Mouse (Mus musculus) embryonic stem cell, embryonic (primary cell): ENCODE results near the gene Rasgrp1.

Experiments
- CTCF ChIA-PET, 4 experiments: fragments of 300-600 bp in 2 of 4; fragments of 350-600 bp in 2 of 4; sonication (Branson Sonifier 250); formaldehyde crosslinking; loops; one replicate each; lab custom pipeline; 2022; ENCODE audit warnings: inconsistent platforms in 2 of 4; lab: Charles Lee
- POLR2A ChIA-PET, 4 experiments: fragments of 300-600 bp in 2 of 4; fragments of 350-600 bp in 2 of 4; sonication (Branson Sonifier 250); formaldehyde crosslinking; loops; one replicate each; lab custom pipeline; 2022; ENCODE audit warnings: antibody characterized with exemption in 4 of 4, inconsistent platforms in 1 of 4; lab: Charles Lee

Rasgrp1 gene

GRCm38 (mm10) chr2:117338501-117338900 lies 4.3 kb downstream of the Rasgrp1 start:
- ChIA-PET POLR2A (interaction anchor here (0.5 to 1.0 kb wide), 7 partner anchors 11 to 535 kb away, joined by 3 to 15 read pairs (median 4); partner anchors contain the start of gene Fam98b (in 1 of the 4)), CTCF (interaction anchor here (0.6 to 1.2 kb wide), 12 partner anchors 10 to 140 kb away, joined by 3 to 9 read pairs (median 3); no protein-coding TSS in a partner anchor)

- CTCF ChIA-PET: interaction anchor here (0.9 to 1.2 kb wide), 6 partner anchors 19 to 127 kb away, joined by 3 to 9 read pairs (median 4); no protein-coding TSS in a partner anchor
Observed at GRCm38 (mm10) chr2:117337902-117338301, 4.9 kb downstream of the Rasgrp1 start.

GRCm38 (mm10) chr2:117336946-117337665 lies 5.7 kb downstream of the Rasgrp1 start:
- ChIA-PET POLR2A (interaction anchor here in 2 of 4 experiments (0.6 to 1.1 kb wide), 5 partner anchors 10 to 705 kb away, joined by 3 to 9 read pairs (median 3); no protein-coding TSS in a partner anchor), CTCF (interaction anchor here in 3 of 4 experiments (0.7 to 1.0 kb wide), 4 partner anchors 73 to 1805 kb away, joined by 3 to 9 read pairs (median 4); no protein-coding TSS in a partner anchor)

More at GRCm38 (mm10) chr2:117337902-117338301, 4.9 kb downstream of the Rasgrp1 start:
- POLR2A ChIA-PET: interaction anchor here (0.5 to 1.0 kb wide), 8 partner anchors 11 to 705 kb away, joined by 3 to 15 read pairs (median 4); partner anchors contain the start of gene Fam98b (in 1 of the 4)

- ChIA-PET CTCF (interaction anchor here in 2 of 4 experiments (0.7 kb wide), 2 partner anchors 24 to 1038 kb away, joined by 3 to 5 read pairs; no protein-coding TSS in a partner anchor), POLR2A (interaction anchor here in 2 of 4 experiments (0.6 to 0.7 kb wide), 3 partner anchors 46 to 618 kb away, joined by 3 to 5 read pairs (median 3); no protein-coding TSS in a partner anchor)
Observed at GRCm38 (mm10) chr2:117335552-117336188, 7.1 kb downstream of the Rasgrp1 start.

- ChIA-PET POLR2A (interaction anchor here in 2 of 4 experiments (1.0 kb wide), 2 partner anchors 8 to 18 kb away, joined by 3 read pairs; no protein-coding TSS in a partner anchor), CTCF (interaction anchor here (0.6 to 1.4 kb wide), 11 partner anchors 10 to 1281 kb away, joined by 3 to 7 read pairs (median 3); partner anchors contain the start of gene Rasgrp1 (in 1 of the 4))
Observed at GRCm38 (mm10) chr2:117331634-117332033, 11.2 kb downstream of the Rasgrp1 start.

- ChIA-PET POLR2A (no interaction called here), CTCF (interaction anchor here in 1 of 4 experiments (1.2 kb wide), 1 partner anchor 10 kb away, joined by 3 read pairs; no protein-coding TSS in a partner anchor)
Observed at GRCm38 (mm10) chr2:117328521-117329285, 14.1 kb downstream of the Rasgrp1 start.

- CTCF ChIA-PET: interaction anchor here in 1 of 4 experiments (2.2 kb wide), 1 partner anchor 9 kb away, joined by 7 read pairs; no protein-coding TSS in a partner anchor
- POLR2A ChIA-PET: no interaction called here
Observed at GRCm38 (mm10) chr2:117322399-117322798, 20.4 kb downstream of the Rasgrp1 start.

- POLR2A ChIA-PET: interaction anchor here in 1 of 4 experiments (1.5 kb wide), 1 partner anchor 10 kb away, joined by 3 read pairs; no protein-coding TSS in a partner anchor
Observed at GRCm38 (mm10) chr2:117321231-117321630, 21.6 kb downstream of the Rasgrp1 start.

GRCm38 (mm10) chr2:117318991-117319390 lies 23.8 kb downstream of the Rasgrp1 start:
- ChIA-PET POLR2A (no interaction called here), CTCF (interaction anchor here in 1 of 4 experiments (0.8 kb wide), 1 partner anchor 19 kb away, joined by 3 read pairs; no protein-coding TSS in a partner anchor)

More at GRCm38 (mm10) chr2:117321231-117321630, 21.6 kb downstream of the Rasgrp1 start:
- CTCF ChIA-PET: interaction anchor here in 1 of 4 experiments (2.2 kb wide), 1 partner anchor 10 kb away, joined by 7 read pairs; no protein-coding TSS in a partner anchor

- CTCF ChIA-PET: interaction anchor here in 1 of 4 experiments (0.5 kb wide), 1 partner anchor 123 kb away, joined by 3 read pairs; no protein-coding TSS in a partner anchor
- POLR2A ChIA-PET: interaction anchor here in 2 of 4 experiments (0.9 to 1.0 kb wide), 2 partner anchors 13 to 18 kb away, joined by 3 read pairs; no protein-coding TSS in a partner anchor
Observed at GRCm38 (mm10) chr2:117313586-117314235, 29.1 kb downstream of the Rasgrp1 start.

GRCm38 (mm10) chr2:117312441-117312895 lies 30.3 kb downstream of the Rasgrp1 start:
- ChIA-PET CTCF (interaction anchor here in 1 of 4 experiments (0.6 kb wide), 1 partner anchor 23 kb away, joined by 5 read pairs; no protein-coding TSS in a partner anchor), POLR2A (interaction anchor here in 2 of 4 experiments (0.6 to 1.3 kb wide), 3 partner anchors 9 to 342 kb away, joined by 3 to 4 read pairs (median 3); no protein-coding TSS in a partner anchor)

GRCm38 (mm10) chr2:117312030-117312429 lies 30.8 kb downstream of the Rasgrp1 start:
- ChIA-PET CTCF (interaction anchor here in 1 of 4 experiments (0.6 kb wide), 1 partner anchor 24 kb away, joined by 5 read pairs; no protein-coding TSS in a partner anchor), POLR2A (interaction anchor here in 1 of 4 experiments (1.2 to 1.3 kb wide), 2 partner anchors 9 to 342 kb away, joined by 3 to 4 read pairs; no protein-coding TSS in a partner anchor)

GRCm38 (mm10) chr2:117311349-117311748 lies 31.5 kb downstream of the Rasgrp1 start:
- ChIA-PET CTCF (no interaction called here), POLR2A (interaction anchor here in 1 of 4 experiments (1.3 kb wide), 1 partner anchor 10 kb away, joined by 3 read pairs; no protein-coding TSS in a partner anchor)

- ChIA-PET POLR2A (interaction anchor here in 1 of 4 experiments (1.5 kb wide), 1 partner anchor 9 kb away, joined by 3 read pairs; no protein-coding TSS in a partner anchor), CTCF (no interaction called here)
Observed at GRCm38 (mm10) chr2:117309046-117309445, 33.8 kb downstream of the Rasgrp1 start.

GRCm38 (mm10) chr2:117307959-117308358 lies 34.8 kb downstream of the Rasgrp1 start:
- CTCF ChIA-PET: no interaction called here
- POLR2A ChIA-PET: interaction anchor here in 1 of 4 experiments (1.5 kb wide), 1 partner anchor 8 kb away, joined by 3 read pairs; no protein-coding TSS in a partner anchor

- POLR2A ChIA-PET: no interaction called here
- CTCF ChIA-PET: no interaction called here
Observed at GRCm38 (mm10) chr2:117304941-117305340, 37.9 kb downstream of the Rasgrp1 start.
